Mouse (Mus musculus) bone marrow macrophage, adult 2 months (primary cell): Measurements from ENCODE around the gene Ncoa3. TPM values are rescaled to one million over a fixed set of nuclear protein-coding genes. Genes with fewer than 3 reads are reported as not detected.
A peak's percentile ranks its signal among the peaks of the same experiment; 100 is the strongest.
"Not testable (repeated sequence)": the region's sequence is repeated elsewhere in the genome, so short reads cannot be mapped to it uniquely, and the experiment has no call there.

Source experiments
- H3K27ac ChIP-seq: 2 replicates; pipeline ENCODE4 v1.5.1; 2012; ENCODE audit warnings: low read depth, low read length; ENCODE audit not compliant: insufficient read depth
- H3K4me1 ChIP-seq: 2 replicates; pipeline ENCODE4 v1.6.1; 2012; ENCODE audit warnings: low read length; ENCODE audit not compliant: control insufficient read depth, insufficient read depth
- H3K4me3 ChIP-seq: 2 replicates; pipeline ENCODE4 v1.5.1; 2012; ENCODE audit warnings: mild to moderate bottlenecking, low read length, moderate library complexity; ENCODE audit not compliant: insufficient read depth
- CTCF ChIP-seq: IDR thresholded peaks from 2 replicates; pipeline ENCODE4 v1.5.1; 2012; ENCODE audit warnings: low read depth, mild to moderate bottlenecking, low read length, moderate library complexity
- POLR2A ChIP-seq: IDR thresholded peaks from 2 replicates; pipeline ENCODE4 v1.6.1; 2012; ENCODE audit warnings: mild to moderate bottlenecking, low read depth, low read length, borderline replicate concordance
- polyA plus RNA-seq: library from polyadenylated mRNA; stranded (reverse); fragments of >200 nt; gene quantifications from 2 replicates; pipeline ENCODE4 v1.2.4, GENCODE M21; 2012; ENCODE audit not compliant: missing spikeins, insufficient read depth, insufficient read length

Gene Ncoa3
- 118 and 119 TPM in 2 replicates for polyA plus RNA-seq

DNA sequence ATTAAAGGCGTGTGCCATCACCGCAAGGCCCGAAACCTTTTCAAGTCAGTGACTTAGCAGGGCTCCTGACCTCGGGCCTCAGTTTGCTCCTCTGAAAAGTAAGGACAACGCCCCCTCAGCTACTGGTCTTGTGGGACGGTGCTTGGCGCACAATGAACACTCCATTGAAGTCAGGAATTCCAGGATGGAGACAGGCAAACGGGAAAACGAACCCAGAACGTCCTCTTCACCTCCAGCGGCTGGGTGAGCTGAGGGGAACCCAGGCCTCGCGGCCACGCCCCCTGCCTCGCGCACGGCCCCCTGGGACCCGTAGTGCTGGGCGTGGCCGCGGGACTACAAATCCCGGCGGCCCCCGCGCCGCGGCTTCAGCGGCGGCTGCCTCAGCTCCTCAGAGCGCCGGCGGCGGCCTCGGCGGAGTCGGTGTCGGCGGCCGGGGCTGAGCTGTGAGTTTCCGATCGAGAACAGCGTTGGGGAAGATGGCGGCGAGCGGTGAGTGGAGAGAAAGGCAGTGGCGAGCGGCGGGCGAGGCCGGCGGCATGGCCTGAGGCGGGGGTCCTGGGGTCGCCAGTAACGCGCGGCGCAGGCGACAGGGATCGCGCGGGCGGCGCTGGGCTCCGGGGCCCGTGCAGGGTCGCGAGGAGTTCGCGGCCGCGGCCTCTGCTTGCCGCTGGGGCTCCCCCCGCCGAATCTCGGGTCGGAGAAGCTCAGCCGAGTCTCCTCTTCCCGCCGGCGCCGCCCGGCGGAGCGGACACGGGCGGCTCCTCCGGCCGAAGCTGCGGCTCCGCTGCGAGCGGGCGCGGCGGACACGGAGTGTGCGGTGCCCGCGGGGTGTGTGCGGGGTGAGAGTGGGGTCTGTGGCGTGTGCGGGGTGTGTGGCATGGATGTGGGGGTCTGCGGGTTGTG is at the start of gene Ncoa3:
Gene Ncoa3 (plus strand): TSS at position 367 of the 903 bp plus-strand sequence.
- peak; percentile 78 for TF ChIP-seq POLR2A
- no peak for TF ChIP-seq CTCF
- Histone ChIP-seq H3K4me1 (peaks cover 42% of the 10 kb centered on the region), H3K27ac (peak within 1 kb of the TSS; percentile 86), H3K4me3 (peak within 1 kb of the TSS; percentile 89)

- TF ChIP-seq POLR2A: no peak
- no peak for TF ChIP-seq CTCF
- Histone ChIP-seq H3K4me3 (no peak overlapping the region), H3K4me1 (peaks cover 15% of the 10 kb centered on the region), H3K27ac (no peak overlapping the region)
Measured at GRCm38 (mm10) chr2:165943113-165943512, 49.3 kb upstream of the Ncoa3 start.

- Histone ChIP-seq H3K27ac (no peak overlapping the region), H3K4me3 (no peak overlapping the region), H3K4me1 (peaks cover 21% of the 10 kb centered on the region)
Measured at GRCm38 (mm10) chr2:165944576-165945351, 47.7 kb upstream of the Ncoa3 start.

GRCm38 (mm10) chr2:165946046-165946564 is 46.3 kb upstream of the Ncoa3 start:
- Histone ChIP-seq H3K4me1 (peaks cover 30% of the 10 kb centered on the region), H3K4me3 (no peak overlapping the region), H3K27ac (peak overlapping the region; percentile 49)
- TF ChIP-seq POLR2A: no peak
- no peak for TF ChIP-seq CTCF

More at GRCm38 (mm10) chr2:165944576-165945351, 47.7 kb upstream of the Ncoa3 start:
- TF ChIP-seq CTCF (no peak), POLR2A (no peak)

DNA sequence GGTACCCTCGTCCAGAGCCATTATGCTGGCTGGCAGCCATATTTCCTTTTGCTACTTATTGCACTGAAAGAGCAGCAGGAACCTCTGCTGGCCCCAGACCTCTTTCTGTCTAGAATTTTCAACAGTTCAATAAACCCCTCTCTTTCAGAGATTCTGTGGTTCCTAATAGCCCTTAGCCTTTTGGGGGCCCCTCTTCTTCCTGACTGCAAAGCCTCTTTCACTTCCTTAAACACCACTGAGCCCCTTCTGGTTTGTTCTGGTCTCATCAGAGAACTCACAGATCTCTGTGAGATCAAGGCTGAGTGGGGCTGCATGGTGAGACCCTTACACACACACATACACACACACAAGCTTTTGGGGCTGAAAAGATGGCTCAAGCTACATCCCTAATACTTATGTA is 44.4 kb upstream of the Ncoa3 start:
- peak overlapping the region; percentile 100 for H3K27ac ChIP-seq
- no peak for TF ChIP-seq POLR2A
- no peak for TF ChIP-seq CTCF

DNA sequence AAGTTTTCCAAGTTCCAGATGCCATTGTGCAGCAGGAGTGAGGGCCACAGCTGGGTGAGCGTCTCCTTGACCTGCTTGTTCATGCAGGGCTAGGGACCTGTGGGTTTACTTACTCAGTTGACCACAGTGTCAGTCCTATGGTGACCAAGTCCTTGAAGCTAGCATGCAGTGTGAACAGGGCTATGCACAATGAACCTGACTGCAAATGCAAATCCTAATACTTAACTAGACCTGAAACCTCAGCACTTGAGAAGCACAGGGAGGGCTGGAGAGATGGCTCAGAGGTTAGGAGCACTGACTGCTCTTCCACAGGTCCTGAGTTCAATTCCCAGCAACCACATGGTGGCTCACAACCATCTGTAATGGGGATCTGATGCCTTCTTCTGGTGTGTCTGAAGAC is 43.7 kb upstream of the Ncoa3 start:
- Histone ChIP-seq H3K27ac (peak overlapping the region; percentile 100), H3K4me1 (peaks cover 50% of the 10 kb centered on the region)
- not testable (repeated sequence) for H3K4me3 ChIP-seq

More for the DNA sequence above, 44.4 kb upstream of the Ncoa3 start:
- Histone ChIP-seq H3K4me1 (peaks cover 42% of the 10 kb centered on the region), H3K4me3 (no peak overlapping the region; the same call in 1 of the 2 replicates)

DNA sequence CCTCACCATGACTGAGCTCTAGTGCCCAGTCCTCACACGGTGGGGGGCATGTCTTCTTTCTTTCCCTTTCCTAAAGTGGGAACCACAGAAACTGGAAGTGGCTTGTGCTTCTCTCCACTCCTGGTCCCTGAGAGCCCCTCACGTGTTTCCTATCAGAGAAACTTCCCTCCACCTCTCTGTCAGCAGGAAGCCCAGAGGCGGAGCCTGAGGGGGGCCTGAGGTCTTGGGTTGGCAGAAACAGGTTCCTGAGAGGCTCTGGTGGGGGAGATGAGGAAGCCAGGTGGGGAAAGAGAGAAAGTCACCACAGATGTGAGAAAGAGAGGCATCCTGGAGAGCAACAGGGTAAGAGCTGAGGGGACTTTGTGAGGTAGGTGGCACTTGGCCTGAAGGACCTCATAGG is 42.7 kb upstream of the Ncoa3 start:
- TF ChIP-seq POLR2A (no peak), CTCF (no peak)
- Histone ChIP-seq H3K4me1 (peaks cover 58% of the 10 kb centered on the region), H3K27ac (peak overlapping the region; percentile 79), H3K4me3 (0 out of 2 replicates have a peak overlapping the region, but pooled peaks have one; percentile 8)

- Histone ChIP-seq H3K4me1 (peaks cover 66% of the 10 kb centered on the region), H3K27ac (peak overlapping the region; percentile 51), H3K4me3 (no peak overlapping the region)
- TF ChIP-seq POLR2A: no peak
- no peak for TF ChIP-seq CTCF
Measured at GRCm38 (mm10) chr2:165951432-165952068, 40.9 kb upstream of the Ncoa3 start.

DNA sequence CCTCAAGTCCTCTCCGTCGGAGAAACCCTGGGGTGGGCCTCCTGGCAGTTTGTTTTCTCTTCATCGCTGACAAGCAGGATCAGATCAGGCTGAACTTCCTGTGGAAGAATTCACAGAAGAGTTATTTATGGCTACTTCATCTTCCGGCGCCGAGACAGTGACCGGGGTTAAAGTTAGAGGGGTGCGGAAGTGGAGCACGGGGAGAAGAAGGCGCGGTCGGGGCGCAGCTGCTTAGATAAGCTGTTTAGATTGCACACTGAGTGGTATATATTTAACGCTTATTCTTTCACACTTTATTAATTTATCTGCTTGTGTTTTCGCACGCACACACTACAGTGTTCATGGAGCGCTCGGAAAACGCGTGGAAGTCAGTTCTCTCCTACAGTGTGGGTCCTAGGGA is 37.6 kb upstream of the Ncoa3 start:
- peaks cover 63% of the 10 kb centered on the region for H3K4me1 ChIP-seq
- peak overlapping the region; percentile 30 for H3K4me3 ChIP-seq
- no peak for TF ChIP-seq CTCF
- TF ChIP-seq POLR2A: no peak
- H3K27ac ChIP-seq: peak overlapping the region; percentile 99

DNA sequence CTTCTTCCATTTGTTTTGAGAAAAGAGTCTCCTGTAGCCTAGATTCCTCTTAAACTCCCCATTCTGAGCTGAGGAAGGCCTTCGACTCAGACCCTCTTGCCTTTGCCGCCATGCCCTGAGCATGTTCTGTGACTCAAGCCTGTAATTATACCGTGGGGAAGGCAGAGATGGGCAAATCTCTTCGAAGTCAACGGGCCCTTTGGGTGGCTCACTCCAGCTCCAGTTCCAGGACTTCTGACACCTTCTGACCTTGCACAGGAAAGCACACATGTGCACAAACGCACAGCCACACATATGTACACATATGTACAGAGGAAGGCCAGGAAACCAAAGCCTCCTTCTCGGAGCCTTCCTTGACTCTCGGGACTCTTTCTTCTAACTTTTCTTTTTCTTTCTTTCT is 37.0 kb upstream of the Ncoa3 start:
- TF ChIP-seq POLR2A (no peak), CTCF (no peak)
- no peak overlapping the region for H3K4me3 ChIP-seq
- H3K27ac ChIP-seq: peak overlapping the region; percentile 99
- peaks cover 64% of the 10 kb centered on the region for H3K4me1 ChIP-seq
